Mouse (Mus musculus) lung, postnatal 14 days (tissue): Measurements from ENCODE around the gene Gm17019.
"Not testable (repeated sequence)": the region's sequence is repeated elsewhere in the genome, so short reads cannot be mapped to it uniquely, and the experiment has no call there.

Experiments used
- DNase-seq: peaks from one replicate; pipeline ENCODE4 v3.0.0; 2021

The Gm17019 gene

GRCm38 (mm10) chr5:15032898-15033297 lies at the start of gene Gm17019:
Gm17019 (minus strand) TSS chr5:15032998.
- DNase-seq: not testable (repeated sequence)

DNA sequence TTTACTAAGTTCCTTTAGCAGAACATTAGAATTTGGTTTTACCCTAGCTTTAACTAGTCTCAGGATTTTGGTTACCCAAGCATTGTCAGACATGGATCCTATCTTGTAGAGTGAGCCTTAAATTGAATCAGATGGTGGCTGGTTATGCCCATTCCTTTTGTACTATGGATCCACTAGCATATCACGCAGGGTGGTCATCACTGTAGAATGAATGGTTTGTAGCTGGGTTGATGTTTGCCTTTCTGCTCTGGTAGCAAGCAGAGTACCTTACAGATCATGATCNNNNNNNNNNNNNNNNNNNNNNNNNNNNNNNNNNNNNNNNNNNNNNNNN lies 29.6 kb upstream of the Gm17019 start:
- not testable (repeated sequence) for DNase-seq

DNA sequence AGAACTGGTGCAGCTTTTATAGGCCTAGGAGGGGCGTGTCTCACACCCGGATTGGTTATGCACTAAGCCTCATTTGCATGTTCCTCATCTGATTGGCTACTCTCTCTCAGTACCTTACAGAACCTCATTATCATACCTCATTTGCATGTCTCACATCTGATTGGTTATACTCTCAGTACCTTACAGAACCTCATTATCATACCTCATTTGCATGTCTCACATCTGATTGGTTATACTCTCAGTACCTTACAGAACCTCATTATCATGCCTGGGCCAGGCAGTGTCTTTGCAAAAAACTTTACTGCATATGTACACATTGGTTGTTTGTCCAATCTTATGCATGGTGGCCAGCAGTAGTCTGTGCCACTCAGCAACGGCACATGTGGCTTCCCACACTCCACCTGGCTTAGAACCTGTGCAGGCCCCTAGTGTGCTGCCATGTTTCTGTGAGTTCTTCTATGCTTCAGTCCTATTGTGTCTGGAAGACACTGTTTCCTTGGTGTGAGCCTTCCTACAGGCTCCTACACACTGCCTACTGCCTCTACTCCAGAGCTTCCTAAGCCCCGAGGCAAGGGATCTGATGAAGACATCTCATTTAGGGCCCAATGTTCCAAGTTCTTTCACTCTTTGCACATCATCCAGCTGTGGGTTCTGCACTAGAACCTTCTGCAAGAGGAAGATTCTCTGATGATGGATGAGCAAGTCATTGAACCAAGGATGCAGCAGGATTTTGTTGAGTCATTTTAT lies 29.0 kb upstream of the Gm17019 start:
- not testable (repeated sequence) for DNase-seq

- not testable (repeated sequence) for DNase-seq
Observed at GRCm38 (mm10) chr5:15054151-15055025, 21.6 kb upstream of the Gm17019 start.

DNA sequence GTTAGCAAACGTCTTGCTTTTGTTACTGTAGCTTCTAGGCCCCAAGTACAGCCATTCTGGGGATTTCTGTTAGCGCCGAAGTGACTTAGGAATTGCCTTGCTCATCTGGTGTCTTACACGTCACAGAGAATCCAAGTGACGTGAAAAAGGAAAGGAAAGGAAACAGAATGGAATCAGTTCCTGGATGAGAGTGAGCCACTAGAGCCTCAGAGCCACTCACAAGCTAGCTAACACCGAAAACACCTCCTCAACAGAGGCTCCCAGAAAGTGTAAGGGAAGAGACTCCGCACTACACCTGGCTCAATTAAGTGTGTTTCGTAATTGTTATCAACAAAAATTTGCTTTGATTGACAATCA lies 20.8 kb upstream of the Gm17019 start:
- not testable (repeated sequence) for DNase-seq

DNA sequence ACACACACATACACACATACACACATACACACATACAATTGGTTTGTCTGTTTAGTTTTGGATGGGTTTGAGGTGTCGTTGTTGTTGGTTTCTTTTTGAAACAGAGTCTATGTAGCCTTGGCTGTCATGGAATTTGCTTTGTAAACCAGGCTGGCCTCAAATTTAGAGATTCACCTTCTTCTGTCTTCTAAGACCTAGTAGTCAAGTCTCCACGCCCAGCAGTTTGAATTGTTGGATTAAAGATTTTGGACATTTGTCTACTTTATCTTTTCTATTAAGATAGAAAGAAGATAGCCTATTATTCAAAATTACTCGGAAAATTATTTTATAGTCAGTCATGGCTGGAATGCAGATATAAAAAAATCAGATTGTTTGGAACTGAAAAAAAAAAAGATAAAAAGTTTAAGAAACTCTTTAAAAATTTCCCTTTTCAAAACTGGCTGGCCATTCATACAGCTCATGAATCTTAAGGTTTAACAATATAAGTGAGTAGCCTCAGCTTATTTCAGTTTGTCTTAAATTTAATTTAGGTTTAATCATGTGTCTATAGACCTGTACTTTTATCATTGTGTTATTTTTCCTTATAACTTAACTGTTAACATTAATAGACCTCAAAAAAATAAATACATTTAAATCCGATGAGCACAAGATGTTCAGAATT lies 20.3 kb upstream of the Gm17019 start:
- DNase-seq: not testable (repeated sequence)

DNA sequence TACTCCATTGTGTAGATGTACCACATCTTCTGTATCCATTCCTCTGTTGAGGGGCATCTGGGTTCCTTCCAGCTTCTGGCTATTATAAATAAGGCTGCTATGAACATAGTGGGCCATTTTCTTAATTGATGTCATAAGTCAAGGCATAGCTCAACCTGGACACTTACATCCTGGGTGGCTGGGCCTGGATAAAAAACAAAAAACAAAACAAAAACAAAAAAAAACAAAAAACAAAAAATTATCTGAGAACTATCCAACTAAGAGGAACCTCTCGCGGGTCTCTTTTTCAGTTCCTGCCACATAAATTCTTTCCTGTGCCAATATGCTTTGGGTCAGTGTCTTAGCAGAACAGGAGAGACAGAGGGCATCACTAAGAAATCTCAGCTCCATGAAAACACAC lies 18.0 kb upstream of the Gm17019 start:
- not testable (repeated sequence) for DNase-seq

- DNase-seq: not testable (repeated sequence)
Observed at GRCm38 (mm10) chr5:15044830-15045767, 12.3 kb upstream of the Gm17019 start.

- DNase-seq: not testable (repeated sequence)
Observed at GRCm38 (mm10) chr5:15040784-15041183, 8.0 kb upstream of the Gm17019 start.

DNA sequence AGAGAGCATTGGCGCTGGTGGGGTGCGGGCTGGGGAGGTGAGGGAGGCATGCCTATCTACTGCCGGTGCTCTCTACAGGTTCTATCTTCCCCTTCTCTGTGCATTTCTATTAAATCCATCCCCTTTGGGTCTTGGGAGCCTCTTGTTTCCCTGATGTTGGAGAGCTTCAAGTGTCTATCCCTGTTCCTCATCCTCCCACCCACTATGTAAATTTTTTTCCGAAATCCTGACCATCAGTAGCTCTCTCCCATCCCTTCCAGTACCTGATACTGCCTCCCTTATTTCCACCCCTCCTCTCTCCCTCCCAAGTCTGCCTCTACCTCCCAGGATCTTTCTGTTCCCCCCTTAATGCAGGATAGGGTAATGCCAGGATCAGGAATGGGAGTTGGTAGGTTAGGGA lies 7.2 kb upstream of the Gm17019 start:
- not testable (repeated sequence) for DNase-seq

DNA sequence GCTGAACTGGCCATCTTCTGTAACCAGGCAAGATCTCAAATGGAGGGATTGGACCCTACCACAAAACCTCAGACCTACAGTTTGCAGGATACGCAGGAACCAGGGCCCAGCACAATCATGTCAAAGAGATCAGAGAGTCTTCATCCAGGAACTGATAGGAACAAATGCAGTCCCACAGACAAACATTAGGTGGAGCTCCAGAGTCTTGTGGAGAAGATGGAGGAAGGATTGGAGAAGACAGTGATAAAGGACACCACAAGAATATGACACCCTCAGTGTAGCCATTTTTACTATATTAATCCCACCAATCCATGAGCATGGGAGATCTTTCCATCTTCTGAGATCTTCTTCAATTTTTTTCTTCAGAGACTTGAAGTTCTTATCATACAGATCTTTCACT lies 8.5 kb downstream of the Gm17019 start:
- not testable (repeated sequence) for DNase-seq

DNA sequence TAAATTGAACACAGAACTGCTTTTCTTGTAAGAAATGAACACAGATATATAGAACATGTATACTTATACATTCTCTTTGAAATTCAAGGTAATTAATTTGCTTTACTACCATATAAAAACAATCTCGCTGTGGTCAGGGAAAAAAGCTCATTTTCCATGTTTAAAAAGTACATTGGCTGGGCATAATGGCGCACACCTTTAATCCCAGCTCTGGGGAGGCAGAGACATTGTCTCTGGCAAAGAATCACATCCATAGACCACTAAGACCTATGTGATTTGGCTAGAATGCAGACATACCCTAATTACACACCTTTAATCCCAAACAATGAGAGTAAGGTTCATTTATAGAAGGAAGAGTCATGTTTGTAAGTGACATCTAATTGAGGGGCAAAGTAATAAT lies 12.7 kb downstream of the Gm17019 start:
- DNase-seq: not testable (repeated sequence)

DNA sequence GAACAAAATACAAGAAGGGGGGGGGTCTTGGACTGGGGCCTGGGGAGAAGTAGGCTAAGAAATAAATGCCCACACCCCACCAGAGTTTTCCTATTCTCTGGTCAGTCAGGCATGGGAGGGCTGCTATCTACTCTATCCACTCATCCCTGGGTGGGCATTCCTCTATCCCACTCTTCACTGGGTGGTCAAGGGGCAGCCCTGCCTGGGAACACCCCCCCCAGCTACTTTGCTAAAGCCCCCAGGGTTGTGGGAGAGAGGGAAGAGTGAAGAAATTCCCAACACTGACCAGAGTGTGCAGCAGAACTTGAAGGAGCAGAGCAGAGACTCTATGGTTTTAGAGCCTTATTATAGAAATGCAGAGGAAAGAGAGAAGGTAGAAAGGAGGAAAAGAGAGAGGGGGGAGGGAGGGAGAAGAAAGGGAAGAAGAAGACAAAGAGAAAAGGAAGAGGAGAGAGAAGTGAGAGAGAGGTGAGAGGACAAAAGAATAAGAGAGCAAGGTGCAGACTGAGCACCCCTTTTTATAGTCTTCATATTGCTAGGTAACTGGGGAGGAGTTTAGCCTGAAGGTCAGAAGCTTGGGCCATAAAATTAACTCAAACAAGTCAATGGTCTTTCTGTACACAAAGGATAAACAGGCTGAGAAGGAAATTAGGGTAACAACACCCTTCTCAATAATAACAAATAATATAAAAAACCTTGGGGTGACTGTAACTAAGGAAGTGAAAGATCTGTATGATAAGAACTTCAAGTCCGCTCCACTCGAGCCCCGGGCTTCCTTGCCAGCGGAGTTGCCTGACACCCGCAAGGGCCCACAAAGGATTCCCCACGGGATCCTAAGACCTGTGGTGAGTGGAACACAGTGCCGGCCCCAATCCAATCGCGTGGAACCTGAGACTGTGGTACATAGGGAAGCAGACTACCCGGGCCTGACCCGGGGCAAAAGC lies 21.9 kb downstream of the Gm17019 start:
- not testable (repeated sequence) for DNase-seq

GRCm38 (mm10) chr5:15006907-15007306 lies 25.9 kb downstream of the Gm17019 start:
- DNase-seq: not testable (repeated sequence)

DNA sequence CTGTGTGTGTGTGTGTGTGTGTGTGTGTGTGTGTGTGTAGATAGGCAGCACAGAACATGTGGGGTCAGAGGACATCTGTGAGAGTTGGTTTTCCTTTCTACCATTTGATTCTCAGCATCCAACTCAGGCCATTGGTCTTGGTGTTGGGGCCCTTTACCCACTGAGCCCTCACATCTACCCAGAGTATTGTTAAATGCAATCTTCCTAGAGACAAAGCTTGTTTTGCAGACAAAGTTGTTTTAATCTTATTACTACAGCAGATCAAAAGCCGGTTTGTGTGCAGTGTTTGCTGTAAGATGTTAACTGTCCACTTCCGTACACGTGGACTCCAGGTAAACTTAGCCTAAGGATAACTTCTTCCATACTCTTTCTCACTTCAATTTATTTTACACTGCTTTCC lies 26.5 kb downstream of the Gm17019 start:
- not testable (repeated sequence) for DNase-seq

DNA sequence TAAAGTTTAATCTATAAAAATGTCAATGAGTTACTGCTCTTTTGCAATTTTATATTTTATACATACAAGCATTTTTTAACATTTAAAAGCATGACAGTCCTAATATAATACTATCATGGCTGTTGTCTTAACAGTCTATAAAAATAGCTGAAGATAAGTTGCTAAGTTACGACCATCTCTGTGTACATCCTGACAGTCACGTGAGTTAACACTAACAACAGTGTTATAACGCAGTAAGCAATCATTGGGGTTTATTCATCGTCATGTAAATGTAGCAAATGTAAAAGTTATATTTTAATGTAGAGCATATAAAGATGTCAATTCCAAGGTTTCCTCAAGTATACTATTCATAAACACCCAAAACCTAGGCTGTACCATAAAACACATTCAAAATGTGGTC lies 27.2 kb downstream of the Gm17019 start:
- not testable (repeated sequence) for DNase-seq

DNA sequence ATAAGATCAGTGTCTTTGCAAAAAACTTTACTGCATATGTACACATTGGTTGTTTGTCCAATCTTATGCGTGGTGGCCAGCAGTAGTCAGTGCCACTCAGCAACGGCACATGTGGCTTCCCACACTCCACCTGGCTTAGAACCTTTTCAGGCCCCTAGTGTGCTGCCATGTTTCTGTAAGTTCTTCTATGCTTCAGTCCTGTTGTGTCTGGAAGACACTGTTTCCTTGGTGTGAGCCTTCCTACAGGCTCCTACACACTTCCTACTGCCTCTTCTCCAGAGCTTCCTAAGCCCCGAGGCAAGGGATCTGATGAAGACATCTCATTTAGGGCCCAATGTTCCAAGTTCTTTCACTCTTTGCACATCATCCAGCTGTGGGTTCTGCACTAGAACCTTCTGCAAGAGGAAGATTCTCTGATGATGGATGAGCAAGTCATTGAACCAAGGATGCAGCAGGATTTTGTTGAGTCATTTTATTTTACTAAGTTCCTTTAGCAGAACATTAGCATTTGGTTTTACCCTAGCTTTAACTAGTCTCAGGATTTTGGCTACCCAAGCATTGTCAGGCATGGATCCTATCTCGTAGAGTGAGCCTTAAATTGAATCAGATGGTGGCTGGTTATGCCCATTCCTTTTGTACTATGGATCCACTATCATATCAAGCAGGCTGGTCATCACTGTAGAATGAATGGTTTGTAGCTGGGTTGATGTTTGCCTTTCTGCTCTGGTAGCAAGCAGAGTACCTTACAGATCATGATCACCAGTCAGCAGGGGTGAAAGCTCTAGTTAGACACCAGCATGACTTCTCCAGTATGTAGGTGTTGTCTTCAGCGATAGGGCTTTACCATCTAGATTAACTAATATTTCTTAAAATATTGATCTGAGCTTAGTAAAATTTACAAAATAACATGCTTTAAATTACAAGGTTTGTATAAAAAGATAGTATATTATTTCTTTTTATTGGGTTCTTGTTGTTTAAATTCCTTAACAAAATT lies 27.9 kb downstream of the Gm17019 start:
- DNase-seq: not testable (repeated sequence)

GRCm38 (mm10) chr5:14998077-14998476 lies 34.7 kb downstream of the Gm17019 start:
- not testable (repeated sequence) for DNase-seq

DNA sequence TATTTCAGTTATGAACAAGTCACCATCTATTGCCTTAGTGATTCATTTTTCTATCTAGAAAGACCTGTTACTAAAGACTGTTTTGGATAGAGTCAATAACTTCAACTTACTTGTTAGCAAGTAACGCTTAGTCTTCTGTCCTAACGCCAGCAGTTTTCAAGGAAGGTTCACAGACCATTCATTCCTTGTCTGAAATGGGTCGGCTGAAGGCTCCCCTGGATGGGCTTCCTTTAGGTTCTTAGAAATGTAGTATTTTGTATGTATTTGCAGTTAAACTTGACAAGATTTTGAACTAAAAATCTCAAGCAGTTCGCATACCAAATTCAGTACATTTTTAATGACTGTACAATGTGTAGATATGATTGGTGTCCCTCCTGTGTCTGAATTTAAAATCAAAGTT lies 35.2 kb downstream of the Gm17019 start:
- not testable (repeated sequence) for DNase-seq
